Mouse (Mus musculus) kidney, postnatal 0 days (tissue): ENCODE measurements around the gene Col12a1. TPM values are rescaled to one million over a fixed set of nuclear protein-coding genes. Genes with fewer than 3 reads are reported as not detected.

Experiments
- ATAC-seq: fragments of 200-750 bp; cut with Nextera tagmentation; replicated peaks from 2 replicates; pipeline ENCODE4 v1.8.0; 2017; ENCODE audit warnings: low read depth, moderate number of reproducible peaks, moderate TSS enrichment, moderate library complexity; ENCODE audit not compliant: low FRiP score
- DNase-seq: peaks from one replicate; pipeline ENCODE4 v3.0.0-alpha.2; 2016; ENCODE audit warnings: low spot score
- H3K27ac ChIP-seq: fragments of 300-500 bp; sonication (generic); 2 replicates; pipeline ENCODE4 v1.5.1; 2014; ENCODE audit warnings: mild to moderate bottlenecking
- H3K27me3 ChIP-seq: fragments of 300-500 bp; sonication (generic); 2 replicates; pipeline ENCODE4 v1.6.1; 2014; ENCODE audit warnings: low read length, mixed read lengths; ENCODE audit not compliant: insufficient read depth
- H3K36me3 ChIP-seq: fragments of 300-500 bp; sonication (generic); 2 replicates; pipeline ENCODE4 v1.6.1; 2014; ENCODE audit warnings: low read length, mixed read lengths; ENCODE audit not compliant: insufficient read depth
- H3K4me1 ChIP-seq: fragments of 300-500 bp; sonication (generic); replicated peaks from 2 replicates; pipeline ENCODE4 v1.6.1; 2014; ENCODE audit warnings: antibody characterized with exemption, low read length, mixed read lengths; ENCODE audit not compliant: insufficient read depth
- H3K4me2 ChIP-seq: fragments of 300-500 bp; sonication (generic); 2 replicates; pipeline ENCODE4 v1.6.1; 2014; ENCODE audit warnings: mild to moderate bottlenecking, low read length, moderate library complexity, mixed read lengths
- H3K4me3 ChIP-seq: fragments of 300-500 bp; sonication (generic); replicated peaks from 2 replicates; pipeline ENCODE4 v1.5.1; 2014; ENCODE audit warnings: low read depth, low read length
- H3K9ac ChIP-seq: fragments of 300-500 bp; sonication (generic); 2 replicates; pipeline ENCODE4 v1.6.1; 2014; ENCODE audit warnings: low read depth, low read length
- H3K9me3 ChIP-seq: fragments of 300-500 bp; sonication (generic); replicated peaks from 2 replicates; pipeline ENCODE4 v1.6.1; 2016; ENCODE audit warnings: low read length, inconsistent platforms, mixed read lengths
- CTCF ChIP-seq: IDR thresholded peaks from 2 replicates; pipeline ENCODE4 v1.5.1; 2016; ENCODE audit warnings: antibody characterized with exemption, low read depth, mild to moderate bottlenecking, moderate library complexity
- WGBS: fragments of 180-500 bp; shearing (Covaris S2); extraction: QIAGEN DNeasy Blood & Tissue Kit; methylation state at CpG from one replicate; pipeline ENCODE4 v1.1.7; 2014; 5-methylcytosine and 5-hydroxymethylcytosine counted together
- polyA plus RNA-seq: library from polyadenylated mRNA; unstranded; fragments of >200 nt; fragmentation: Nextera tagmentation; extraction: Ambion mirVana; gene quantifications from 2 replicates; pipeline ENCODE4 v1.2.1, GENCODE M21; 2015

The Col12a1 gene
- polyA plus RNA-seq, 1 experiment from 2014 or later: 42.8 TPM

GRCm38 (mm10) chr9:79631186-79631585 is 87.4 kb downstream of the Col12a1 start:
- no peak for DNase-seq
- Histone ChIP-seq H3K9me3 (no peaks in the 10 kb centered on the region), H3K27ac (no peak overlapping the region), H3K4me3 (no peak overlapping the region), H3K4me2 (no peak overlapping the region), H3K27me3 (no peaks in the 10 kb centered on the region), H3K4me1 (no peaks in the 10 kb centered on the region), H3K9ac (no peak overlapping the region), H3K36me3 (no peaks in the 10 kb centered on the region)
- ATAC-seq: no peak
- WGBS: 88% methylated on average over 7 of the region's 7 CpGs
- no peak for TF ChIP-seq CTCF

DNA sequence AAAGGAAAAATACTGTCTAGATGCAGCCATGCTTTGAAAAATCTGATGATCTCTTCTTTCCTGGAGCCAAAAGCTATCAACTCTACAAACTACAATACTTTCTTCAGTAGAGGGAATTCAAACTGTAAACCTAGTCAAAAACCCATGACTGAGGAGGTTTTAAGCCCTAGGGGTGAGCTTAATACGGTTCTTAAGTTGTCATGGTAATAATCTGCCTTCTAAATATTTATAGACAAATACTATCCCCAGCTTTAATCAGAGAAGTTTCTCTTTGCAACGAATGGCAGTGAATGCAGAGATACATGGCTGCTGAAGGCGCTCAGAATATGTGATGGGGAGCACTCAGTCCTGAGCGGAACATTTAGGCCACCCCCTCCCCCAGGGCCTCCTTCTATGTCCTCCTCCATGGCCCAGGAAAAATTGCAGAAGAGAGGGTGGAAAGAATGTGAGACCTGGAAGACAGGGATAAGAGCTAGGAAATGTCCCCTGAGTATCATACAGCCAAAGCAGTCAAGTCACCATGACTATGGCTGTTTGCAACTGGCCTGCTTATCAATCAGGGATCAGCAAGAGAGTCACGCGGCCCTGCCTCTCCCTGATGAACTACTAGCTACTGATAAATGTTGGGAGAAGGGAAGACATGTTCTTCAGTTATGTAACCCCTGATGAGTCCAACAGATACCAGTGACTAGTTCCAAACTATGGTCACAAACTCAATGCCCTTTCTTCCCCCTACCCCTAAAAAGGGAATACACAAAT is 99.6 kb downstream of the Col12a1 start:
- Histone ChIP-seq H3K27me3 (no peaks in the 10 kb centered on the region), H3K4me1 (no peaks in the 10 kb centered on the region), H3K4me2 (no peak overlapping the region), H3K9me3 (no peaks in the 10 kb centered on the region), H3K36me3 (no peaks in the 10 kb centered on the region), H3K27ac (no peak overlapping the region), H3K9ac (no peak overlapping the region), H3K4me3 (no peak overlapping the region)
- DNase-seq (no peak), ATAC-seq (no peak)
- 78% methylated on average over 6 of the region's 6 CpGs for WGBS
- no peak for TF ChIP-seq CTCF

DNA sequence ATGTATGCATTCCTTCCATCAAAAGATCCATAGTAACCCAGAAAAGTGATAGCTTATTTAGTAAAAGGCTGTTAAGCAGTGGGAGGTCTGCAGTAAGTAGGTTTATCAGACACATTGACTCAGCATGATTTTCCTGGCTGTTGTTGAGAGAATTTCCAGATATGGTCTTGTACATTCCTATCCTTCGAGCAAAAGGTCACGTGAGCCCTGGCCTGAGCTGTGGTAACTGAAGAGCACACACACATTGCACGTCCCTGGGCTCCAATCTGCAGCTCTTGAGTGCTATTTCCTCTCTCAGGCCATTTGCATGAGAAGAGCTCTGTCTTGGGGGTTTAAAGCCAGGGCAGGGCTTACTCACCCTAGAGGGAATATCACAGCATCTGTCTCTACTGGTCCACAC is 101.3 kb downstream of the Col12a1 start:
- no peaks in the 10 kb centered on the region for H3K9me3 ChIP-seq
- no peak overlapping the region for H3K4me3 ChIP-seq
- WGBS: 19% methylated on average over 3 of the region's 3 CpGs
- H3K9ac ChIP-seq: no peak overlapping the region
- no peak overlapping the region for H3K4me2 ChIP-seq
- TF ChIP-seq CTCF: no peak
- H3K27me3 ChIP-seq: no peaks in the 10 kb centered on the region
- no peaks in the 10 kb centered on the region for H3K36me3 ChIP-seq
- no peak overlapping the region for H3K27ac ChIP-seq
- ATAC-seq: no peak
- DNase-seq: peak; percentile 65
- no peaks in the 10 kb centered on the region for H3K4me1 ChIP-seq

GRCm38 (mm10) chr9:79616040-79616439 is 102.6 kb downstream of the Col12a1 start:
- Histone ChIP-seq H3K4me3 (no peak overlapping the region), H3K4me2 (no peak overlapping the region), H3K36me3 (no peaks in the 10 kb centered on the region), H3K4me1 (no peaks in the 10 kb centered on the region), H3K9ac (no peak overlapping the region), H3K27ac (no peak overlapping the region), H3K27me3 (no peaks in the 10 kb centered on the region), H3K9me3 (no peaks in the 10 kb centered on the region)
- no peak for ATAC-seq
- 80% methylated on average over 5 of the region's 5 CpGs for WGBS
- no peak for DNase-seq
- no peak for TF ChIP-seq CTCF

GRCm38 (mm10) chr9:79610286-79610685 is 108.3 kb downstream of the Col12a1 start:
- no peak overlapping the region for H3K4me2 ChIP-seq
- H3K9ac ChIP-seq: no peak overlapping the region
- H3K27ac ChIP-seq: no peak overlapping the region
- H3K4me3 ChIP-seq: no peak overlapping the region
- H3K36me3 ChIP-seq: no peaks in the 10 kb centered on the region
- H3K9me3 ChIP-seq: no peaks in the 10 kb centered on the region
- no peaks in the 10 kb centered on the region for H3K27me3 ChIP-seq
- no peak for TF ChIP-seq CTCF
- WGBS: 64% methylated on average over 6 of the region's 6 CpGs
- DNase-seq (peak; percentile 31), ATAC-seq (peak; percentile 87; the same call in 1 of the 2 replicates)
- no peaks in the 10 kb centered on the region; the same call in 1 of the 2 replicates for H3K4me1 ChIP-seq

- H3K4me1 ChIP-seq: no peaks in the 10 kb centered on the region; the same call in 1 of the 2 replicates
- H3K9me3 ChIP-seq: no peaks in the 10 kb centered on the region
- no peak overlapping the region for H3K4me2 ChIP-seq
- H3K4me3 ChIP-seq: no peak overlapping the region
- no peak for TF ChIP-seq CTCF
- 75% methylated on average over 4 of the region's 4 CpGs for WGBS
- H3K27ac ChIP-seq: no peak overlapping the region
- DNase-seq: no peak
- no peaks in the 10 kb centered on the region for H3K27me3 ChIP-seq
- no peaks in the 10 kb centered on the region for H3K36me3 ChIP-seq
- ATAC-seq: no peak
- no peak overlapping the region for H3K9ac ChIP-seq
Measured at GRCm38 (mm10) chr9:79609661-79610060, 109.0 kb downstream of the Col12a1 start.
